Mouse (Mus musculus) midbrain, embryonic 15.5 days (tissue): ENCODE measurements around the gene Cdc14b. TPM values are rescaled to one million over a fixed set of nuclear protein-coding genes. Genes with fewer than 3 reads are reported as not detected.

Experiments used
- ATAC-seq: fragments of 200-750 bp; cut with Nextera tagmentation; replicated peaks from 2 replicates; pipeline ENCODE4 v1.8.0; 2017; ENCODE audit warnings: moderate TSS enrichment
- H3K27ac ChIP-seq: fragments of 300-500 bp; sonication (generic); 2 replicates; pipeline ENCODE4 v1.5.1; 2015; ENCODE audit warnings: mild to moderate bottlenecking, inconsistent platforms
- H3K27me3 ChIP-seq: fragments of 300-500 bp; sonication (generic); replicated peaks from 2 replicates; pipeline ENCODE4 v1.6.1; 2015; ENCODE audit warnings: inconsistent platforms
- H3K36me3 ChIP-seq: fragments of 300-500 bp; sonication (generic); replicated peaks from 2 replicates; pipeline ENCODE4 v1.6.1; 2015; ENCODE audit warnings: inconsistent platforms
- H3K4me1 ChIP-seq: fragments of 300-500 bp; sonication (generic); 2 replicates; pipeline ENCODE4 v1.6.1; 2015; ENCODE audit warnings: inconsistent platforms
- H3K4me2 ChIP-seq: fragments of 300-500 bp; sonication (generic); 2 replicates; pipeline ENCODE4 v1.6.1; 2015; ENCODE audit warnings: inconsistent platforms, mild to moderate bottlenecking, moderate library complexity
- H3K4me3 ChIP-seq: fragments of 300-500 bp; sonication (generic); 2 replicates; pipeline ENCODE4 v1.5.1; 2015; ENCODE audit warnings: mild to moderate bottlenecking, inconsistent platforms
- H3K9ac ChIP-seq: fragments of 300-500 bp; sonication (generic); 2 replicates; pipeline ENCODE4 v1.6.1; 2015; ENCODE audit warnings: mild to moderate bottlenecking, inconsistent platforms
- H3K9me3 ChIP-seq: fragments of 300-500 bp; sonication (generic); 2 replicates; pipeline ENCODE4 v1.6.1; 2016; ENCODE audit warnings: inconsistent platforms
- WGBS: fragments of 180-500 bp; shearing (Covaris S2); methylation state at CpG from one replicate; pipeline ENCODE4 v1.1.7; 2015; ENCODE audit warnings: mixed read lengths; 5-methylcytosine and 5-hydroxymethylcytosine counted together
- polyA plus RNA-seq: library from polyadenylated mRNA; unstranded; fragments of >200 nt; fragmentation: Nextera tagmentation; extraction: Ambion mirVana; gene quantifications from 2 replicates; pipeline ENCODE4 v1.2.1, GENCODE M21; 2015

Cdc14b gene
- polyA plus RNA-seq, 1 experiment from 2014 or later: 2.4 TPM

DNA sequence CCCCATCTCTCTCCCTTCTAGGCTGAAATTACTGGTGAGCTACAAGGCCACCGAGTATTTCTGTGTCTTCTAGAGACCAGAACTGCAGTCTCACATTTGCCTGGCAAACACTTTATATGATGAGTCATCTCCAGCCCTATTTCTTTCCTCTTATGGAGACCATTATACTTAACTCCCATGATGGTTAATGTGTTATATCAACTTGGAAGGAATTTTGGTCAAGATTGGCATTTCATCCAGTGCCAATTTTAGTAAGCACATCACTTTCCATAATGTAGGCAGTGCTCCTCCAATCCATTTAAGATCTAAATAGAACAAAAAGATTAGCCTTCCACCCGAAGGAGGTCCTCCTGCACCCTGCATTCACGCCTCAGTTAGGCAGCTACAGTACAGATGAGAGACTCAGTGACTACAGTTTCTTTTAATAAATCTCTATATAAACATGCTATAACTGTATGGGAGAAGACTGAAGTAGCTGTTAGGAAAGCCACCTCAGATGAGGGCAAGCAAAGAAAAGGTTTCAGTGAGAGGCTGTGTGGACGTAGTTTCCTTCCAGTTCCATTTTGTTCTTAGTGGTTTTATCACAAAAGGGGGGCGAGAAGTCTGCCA is 63.0 kb downstream of the Cdc14b start:
- Histone ChIP-seq H3K4me3 (no peak overlapping the region), H3K27ac (no peak overlapping the region), H3K4me1 (no peaks in the 10 kb centered on the region), H3K9ac (no peak overlapping the region), H3K9me3 (no peaks in the 10 kb centered on the region), H3K27me3 (no peaks in the 10 kb centered on the region), H3K36me3 (no peaks in the 10 kb centered on the region), H3K4me2 (no peak overlapping the region)
- no peak for ATAC-seq
- WGBS: 84% methylated on average over 5 of the region's 5 CpGs

DNA sequence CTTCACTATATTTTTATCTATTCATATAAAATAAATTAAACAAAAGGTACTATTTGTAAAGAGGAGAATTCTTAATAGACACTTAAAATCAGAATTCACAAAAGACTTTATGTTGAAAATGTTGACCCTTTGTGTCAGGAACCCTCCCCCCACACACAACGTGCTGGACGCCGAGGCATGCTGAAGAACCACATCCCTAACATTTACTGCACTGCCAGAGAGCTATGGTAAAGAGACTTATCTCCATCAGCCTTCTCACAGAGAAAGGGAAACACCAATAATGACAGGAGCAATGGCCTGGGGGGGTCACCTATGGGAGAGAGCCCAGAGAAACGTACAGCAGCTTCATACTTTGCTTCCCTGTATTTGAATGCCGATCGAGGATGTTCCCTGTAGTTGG is 66.9 kb downstream of the Cdc14b start:
- H3K4me1 ChIP-seq: no peaks in the 10 kb centered on the region
- no peak overlapping the region for H3K4me2 ChIP-seq
- 91% methylated on average over 6 of the region's 6 CpGs for WGBS
- no peak overlapping the region for H3K4me3 ChIP-seq
- H3K27me3 ChIP-seq: no peaks in the 10 kb centered on the region
- H3K27ac ChIP-seq: no peak overlapping the region
- ATAC-seq: no peak
- H3K36me3 ChIP-seq: no peaks in the 10 kb centered on the region
- no peaks in the 10 kb centered on the region for H3K9me3 ChIP-seq
- no peak overlapping the region for H3K9ac ChIP-seq

DNA sequence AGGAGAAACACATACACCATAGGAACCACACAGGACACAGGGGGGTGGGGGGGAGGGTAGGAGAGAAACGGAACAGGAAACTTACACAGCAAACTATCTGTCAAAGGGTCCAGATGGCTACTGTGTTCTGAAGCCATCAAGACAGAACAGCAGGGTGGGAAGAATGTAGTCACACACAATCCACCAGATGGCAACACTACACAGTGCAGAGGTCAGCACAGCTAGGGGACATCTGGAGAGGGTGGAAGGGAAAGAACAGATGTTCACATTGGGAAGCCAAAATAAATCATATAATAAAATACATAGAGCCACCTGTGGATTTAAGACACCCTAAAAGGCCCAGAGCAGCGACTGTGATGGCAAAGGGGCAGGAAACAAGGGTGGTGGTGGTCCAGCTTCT is 69.9 kb downstream of the Cdc14b start:
- Histone ChIP-seq H3K4me2 (no peak overlapping the region), H3K9me3 (no peaks in the 10 kb centered on the region), H3K27ac (no peak overlapping the region), H3K4me1 (no peaks in the 10 kb centered on the region), H3K9ac (no peak overlapping the region), H3K36me3 (no peaks in the 10 kb centered on the region), H3K27me3 (no peaks in the 10 kb centered on the region), H3K4me3 (no peak overlapping the region)
- ATAC-seq: no peak
- 53% methylated on average over 2 of the region's 2 CpGs for WGBS

DNA sequence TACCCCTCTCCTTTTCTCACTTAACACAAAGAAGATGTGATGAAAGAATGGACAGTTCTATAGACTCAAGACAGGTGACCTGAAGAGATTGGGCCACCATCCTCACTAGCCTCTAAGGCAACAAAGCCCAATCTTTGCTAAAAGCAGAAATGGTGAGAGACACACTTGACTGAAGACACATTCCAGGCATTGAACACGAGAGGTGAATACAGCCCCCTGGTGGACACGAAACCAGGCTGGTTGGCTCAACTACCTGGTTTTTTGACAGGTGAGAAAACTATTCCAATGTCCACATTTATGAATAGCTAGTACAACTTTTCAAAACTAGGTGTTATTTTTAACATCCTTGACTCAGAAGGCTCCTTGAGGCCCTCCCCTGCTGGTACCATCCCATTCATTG is 70.4 kb downstream of the Cdc14b start:
- no peaks in the 10 kb centered on the region for H3K4me1 ChIP-seq
- H3K27me3 ChIP-seq: no peaks in the 10 kb centered on the region
- no peak for ATAC-seq
- 69% methylated on average over 2 of the region's 2 CpGs for whole genome bisulfite sequencing
- no peak overlapping the region for H3K9ac ChIP-seq
- H3K9me3 ChIP-seq: no peaks in the 10 kb centered on the region
- no peak overlapping the region for H3K4me3 ChIP-seq
- H3K36me3 ChIP-seq: no peaks in the 10 kb centered on the region
- no peak overlapping the region for H3K4me2 ChIP-seq
- H3K27ac ChIP-seq: no peak overlapping the region

DNA sequence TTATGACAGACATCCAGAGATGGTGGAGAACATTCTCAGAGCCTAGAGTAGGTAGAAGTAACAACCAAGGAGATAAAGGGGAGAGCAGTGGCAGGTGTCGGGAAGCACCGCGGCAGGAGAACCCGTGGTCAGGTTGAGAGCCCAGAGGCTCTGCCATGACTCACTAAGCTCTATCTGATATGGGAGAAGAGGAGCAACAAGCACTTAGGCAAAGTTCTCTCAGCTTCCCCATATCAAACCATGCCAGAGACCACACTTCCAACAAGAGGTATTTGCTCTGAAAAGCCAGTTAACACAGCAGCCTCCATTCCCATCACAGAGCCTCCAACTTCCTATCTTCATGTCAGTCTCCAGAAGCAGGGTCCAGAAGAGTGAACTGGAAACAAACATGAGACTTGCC is 74.2 kb downstream of the Cdc14b start:
- 97% methylated on average over 4 of the region's 4 CpGs for WGBS
- Histone ChIP-seq H3K36me3 (no peaks in the 10 kb centered on the region), H3K4me1 (no peaks in the 10 kb centered on the region), H3K4me3 (no peak overlapping the region), H3K27me3 (no peaks in the 10 kb centered on the region), H3K9ac (no peak overlapping the region), H3K4me2 (no peak overlapping the region), H3K27ac (no peak overlapping the region), H3K9me3 (no peaks in the 10 kb centered on the region)
- ATAC-seq: no peak

DNA sequence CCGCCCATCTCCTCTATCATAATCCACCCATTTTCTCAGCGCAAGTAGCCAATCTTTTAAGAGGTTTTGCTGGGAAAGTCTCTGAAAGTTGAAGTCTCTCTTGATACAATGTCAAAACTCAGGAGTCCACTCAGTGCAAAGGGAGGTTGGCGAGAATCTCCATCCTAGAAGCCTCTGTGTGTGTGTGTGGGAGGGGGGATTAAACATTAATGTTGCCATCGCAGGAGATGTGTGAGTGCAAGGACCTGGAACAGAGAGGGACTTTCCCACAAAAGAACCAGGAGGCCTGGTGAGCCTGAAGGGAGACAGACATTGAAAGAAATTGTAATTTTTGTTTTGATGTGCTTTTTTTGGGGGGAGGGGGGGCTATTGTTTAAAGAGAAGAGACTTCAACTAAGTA is 76.8 kb downstream of the Cdc14b start:
- 91% methylated on average over 4 of the region's 4 CpGs for WGBS
- Histone ChIP-seq H3K36me3 (no peaks in the 10 kb centered on the region), H3K9me3 (no peaks in the 10 kb centered on the region), H3K4me2 (no peak overlapping the region), H3K4me3 (no peak overlapping the region), H3K4me1 (no peaks in the 10 kb centered on the region), H3K27me3 (no peaks in the 10 kb centered on the region), H3K9ac (no peak overlapping the region), H3K27ac (no peak overlapping the region)
- ATAC-seq: no peak

DNA sequence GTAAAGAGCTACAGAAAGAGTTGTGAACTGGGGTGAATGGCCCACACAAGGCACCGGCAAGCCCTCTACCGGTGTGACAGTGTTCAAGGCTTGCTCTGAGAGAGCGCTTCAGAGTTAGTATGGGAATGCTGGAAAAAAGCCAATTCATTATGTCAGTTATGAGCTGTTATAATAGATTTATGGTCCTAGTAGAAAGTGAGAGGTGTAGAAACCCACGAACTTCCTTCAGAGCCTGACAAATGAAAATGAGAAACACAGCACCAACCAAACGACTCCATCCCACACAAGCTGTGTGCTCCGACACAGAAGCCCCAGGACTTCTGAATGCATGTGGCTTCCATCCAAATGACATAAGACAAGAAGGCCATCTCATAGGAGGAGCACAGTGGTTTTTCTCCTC is 77.2 kb downstream of the Cdc14b start:
- H3K9ac ChIP-seq: no peak overlapping the region
- no peak overlapping the region for H3K27ac ChIP-seq
- no peak overlapping the region for H3K4me2 ChIP-seq
- H3K36me3 ChIP-seq: no peaks in the 10 kb centered on the region
- 93% methylated on average over 6 of the region's 6 CpGs for WGBS
- ATAC-seq: no peak
- no peaks in the 10 kb centered on the region for H3K4me1 ChIP-seq
- no peaks in the 10 kb centered on the region for H3K27me3 ChIP-seq
- no peak overlapping the region for H3K4me3 ChIP-seq
- no peaks in the 10 kb centered on the region for H3K9me3 ChIP-seq

DNA sequence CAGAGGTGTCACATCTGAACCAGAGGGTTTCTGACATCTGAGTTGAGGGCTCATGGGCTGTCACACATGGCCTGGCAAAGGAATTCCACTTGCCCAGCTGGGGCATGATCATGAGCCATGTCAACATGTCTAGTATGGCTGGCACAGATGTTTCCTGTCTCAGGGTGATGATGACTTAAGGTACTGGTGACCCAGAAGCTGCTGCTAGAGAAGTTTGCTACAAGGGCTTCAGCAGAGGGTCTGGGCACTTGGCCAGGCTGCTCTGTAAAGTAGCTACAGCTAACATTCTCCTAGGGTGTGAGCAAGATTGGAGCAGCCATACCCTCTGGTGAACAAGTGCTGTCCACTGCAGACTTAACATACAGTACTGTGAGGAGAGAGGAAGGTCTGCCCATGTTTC is 88.0 kb downstream of the Cdc14b start:
- no peak overlapping the region for H3K4me3 ChIP-seq
- no peak overlapping the region for H3K27ac ChIP-seq
- 0 out of 2 replicates have a peak, but pooled peaks cover 1% of the 10 kb centered on the region for H3K36me3 ChIP-seq
- no peaks in the 10 kb centered on the region for H3K4me1 ChIP-seq
- H3K4me2 ChIP-seq: no peak overlapping the region
- H3K9ac ChIP-seq: no peak overlapping the region
- no peak for ATAC-seq
- no peaks in the 10 kb centered on the region for H3K9me3 ChIP-seq
- H3K27me3 ChIP-seq: no peaks in the 10 kb centered on the region

DNA sequence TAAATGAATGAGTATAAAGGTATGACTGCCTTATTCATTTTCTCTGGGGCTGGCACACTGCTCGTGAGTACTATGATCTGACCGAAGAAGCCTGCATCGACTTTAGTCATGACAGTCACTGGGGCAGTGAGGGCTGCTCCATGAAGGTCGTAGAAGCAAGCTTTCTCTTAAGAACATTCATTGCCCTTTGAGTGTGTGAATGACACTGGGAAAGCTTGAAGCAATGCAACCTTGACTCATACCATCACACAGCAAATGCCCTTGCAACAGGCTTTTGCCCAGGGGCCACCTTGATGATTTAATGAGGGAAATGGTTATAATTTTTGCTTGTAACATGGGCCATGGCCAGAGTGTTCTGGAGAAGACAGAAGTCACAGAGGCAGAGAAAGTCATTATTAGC is 88.6 kb downstream of the Cdc14b start:
- 0 out of 2 replicates have a peak, but pooled peaks cover 6% of the 10 kb centered on the region for H3K36me3 ChIP-seq
- H3K4me1 ChIP-seq: no peaks in the 10 kb centered on the region
- H3K4me3 ChIP-seq: no peak overlapping the region
- H3K27me3 ChIP-seq: no peaks in the 10 kb centered on the region
- H3K9ac ChIP-seq: no peak overlapping the region
- WGBS: 92% methylated on average over 4 of the region's 4 CpGs
- H3K27ac ChIP-seq: no peak overlapping the region
- no peak overlapping the region for H3K4me2 ChIP-seq
- no peak for ATAC-seq
- H3K9me3 ChIP-seq: no peaks in the 10 kb centered on the region

DNA sequence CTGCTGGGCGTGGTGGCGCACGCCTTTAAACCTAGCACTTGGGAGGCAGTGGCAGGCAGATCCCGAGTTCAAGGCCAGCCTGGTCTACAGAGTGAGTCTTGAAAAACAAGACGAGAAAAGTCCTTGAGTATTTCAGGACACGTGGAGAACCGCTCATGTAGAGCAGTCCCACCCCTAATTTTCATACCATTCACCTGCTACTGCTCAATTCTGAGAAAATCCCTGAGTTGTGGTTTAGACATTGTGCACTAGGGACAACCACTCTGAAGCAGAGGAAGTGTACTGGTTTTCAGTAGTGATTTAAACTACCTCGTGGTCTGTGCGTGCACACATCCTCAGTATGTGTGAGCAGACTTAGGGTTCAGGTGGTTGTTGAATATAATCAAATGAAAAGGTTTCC is 89.5 kb downstream of the Cdc14b start:
- no peak overlapping the region for H3K4me3 ChIP-seq
- H3K4me1 ChIP-seq: no peaks in the 10 kb centered on the region
- H3K36me3 ChIP-seq: 0 out of 2 replicates have a peak, but pooled peaks cover 6% of the 10 kb centered on the region
- no peak overlapping the region for H3K4me2 ChIP-seq
- ATAC-seq: no peak
- H3K27ac ChIP-seq: no peak overlapping the region
- no peaks in the 10 kb centered on the region for H3K9me3 ChIP-seq
- H3K27me3 ChIP-seq: no peaks in the 10 kb centered on the region
- no peak overlapping the region for H3K9ac ChIP-seq
- 93% methylated on average over 9 of the region's 9 CpGs for WGBS

DNA sequence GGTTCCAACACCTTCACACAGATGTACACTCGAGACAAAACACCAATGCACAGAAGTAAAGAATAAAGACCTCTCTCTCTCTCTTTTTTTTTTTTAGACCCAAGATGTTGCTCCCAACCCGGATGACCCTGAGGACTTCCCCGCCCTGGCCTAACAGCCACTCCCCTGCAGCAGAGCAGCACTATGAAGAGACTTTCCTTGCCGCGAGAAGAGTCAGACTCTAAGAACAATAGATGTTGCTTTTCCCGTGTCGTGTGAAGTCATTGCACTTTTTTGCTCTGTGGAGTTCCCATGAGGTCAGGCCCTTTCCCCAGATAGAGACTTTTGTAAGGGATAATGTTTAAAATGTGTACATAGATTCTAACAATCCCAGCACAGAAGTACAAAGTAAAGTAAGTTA is 89.9 kb downstream of the Cdc14b start:
- H3K4me1 ChIP-seq: no peaks in the 10 kb centered on the region
- H3K4me2 ChIP-seq: no peak overlapping the region
- H3K36me3 ChIP-seq: 0 out of 2 replicates have a peak, but pooled peaks cover 6% of the 10 kb centered on the region
- no peaks in the 10 kb centered on the region for H3K27me3 ChIP-seq
- WGBS: 79% methylated on average over 7 of the region's 7 CpGs
- no peak overlapping the region for H3K4me3 ChIP-seq
- no peak overlapping the region for H3K9ac ChIP-seq
- no peak overlapping the region for H3K27ac ChIP-seq
- no peaks in the 10 kb centered on the region for H3K9me3 ChIP-seq
- ATAC-seq: no peak

DNA sequence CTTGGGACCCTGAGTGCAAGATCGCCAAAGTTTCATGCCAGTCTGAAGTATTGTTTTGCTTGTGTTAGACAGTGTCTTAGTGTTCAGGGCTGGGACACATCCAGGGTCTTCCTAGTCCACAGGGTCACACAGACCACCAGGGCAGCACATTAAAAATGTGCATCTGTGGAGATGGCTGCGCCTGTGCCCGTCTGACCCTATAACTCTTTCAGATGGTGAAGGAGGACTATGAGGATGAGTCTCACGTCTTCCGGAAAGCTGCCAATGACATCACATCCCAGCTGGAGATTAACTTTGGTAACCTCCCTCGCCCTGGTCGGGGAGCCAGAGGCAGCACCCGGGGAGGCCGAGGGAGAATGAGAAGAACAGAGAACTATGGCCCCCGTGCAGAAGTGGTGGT is 90.7 kb downstream of the Cdc14b start:
- Histone ChIP-seq H3K9me3 (no peaks in the 10 kb centered on the region), H3K27me3 (no peaks in the 10 kb centered on the region), H3K4me2 (no peak overlapping the region), H3K36me3 (0 out of 2 replicates have a peak, but pooled peaks cover 6% of the 10 kb centered on the region), H3K27ac (no peak overlapping the region), H3K4me3 (no peak overlapping the region), H3K9ac (no peak overlapping the region), H3K4me1 (no peaks in the 10 kb centered on the region)
- WGBS: 80% methylated on average over 10 of the region's 10 CpGs
- no peak for ATAC-seq

DNA sequence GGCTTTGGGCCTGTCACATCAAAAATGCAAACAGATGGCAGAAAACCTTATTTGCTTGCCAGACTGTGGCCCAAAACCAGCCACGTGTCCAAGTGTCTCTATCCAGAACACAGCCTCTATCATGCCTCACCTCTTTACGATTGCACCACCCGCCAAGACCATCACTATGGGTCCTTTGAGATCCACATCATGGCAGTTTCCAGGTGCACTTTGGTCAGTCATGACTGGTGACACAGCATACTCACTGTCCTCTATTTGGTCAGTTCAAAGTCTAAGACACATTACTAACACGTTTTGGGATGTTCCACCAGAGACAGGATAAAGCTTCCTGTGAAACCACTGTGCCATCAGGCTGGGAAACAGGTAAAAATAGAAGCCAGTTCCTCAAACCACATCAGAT is 91.5 kb downstream of the Cdc14b start:
- no peak overlapping the region for H3K27ac ChIP-seq
- no peak overlapping the region for H3K4me3 ChIP-seq
- 87% methylated on average over 4 of the region's 4 CpGs for WGBS
- no peaks in the 10 kb centered on the region for H3K27me3 ChIP-seq
- H3K4me2 ChIP-seq: no peak overlapping the region
- no peak overlapping the region for H3K9ac ChIP-seq
- no peaks in the 10 kb centered on the region for H3K4me1 ChIP-seq
- H3K36me3 ChIP-seq: 0 out of 2 replicates have a peak, but pooled peaks cover 6% of the 10 kb centered on the region
- ATAC-seq: no peak
- H3K9me3 ChIP-seq: no peaks in the 10 kb centered on the region
